Mouse (Mus musculus): ENCODE data around the gene Tnks1bp1.

- TF ChIP-seq CTCF (IDR thresholded peaks at IDR 0.05; ENCODE audit: extremely low read depth, insufficient read length, insufficient replicate concordance, low read depth, low read length) (no peak), POLR2A (IDR thresholded peaks at IDR 0.05; ENCODE audit: low read depth, low read length) (no peak)
These were observed 13.7 kb upstream of the Tnks1bp1 start for GRCm38 (mm10) chr2:85034169-85034568.
